Mouse (Mus musculus) ovary, adult 2 months (tissue): ENCODE measurements around the gene Zfp568. TPM values are rescaled to one million over a fixed set of nuclear protein-coding genes. Genes with fewer than 3 reads are reported as not detected.

Experiments
- polyA plus RNA-seq: library from polyadenylated mRNA; depleted of rRNA; stranded (reverse); fragments of >200 nt; gene quantifications from 2 replicates; pipeline ENCODE4 v1.2.3, GENCODE M21; 2012; rRNA removed

The Zfp568 gene
- polyA plus RNA-seq = 6.6 TPM in 2 replicates

DNA sequence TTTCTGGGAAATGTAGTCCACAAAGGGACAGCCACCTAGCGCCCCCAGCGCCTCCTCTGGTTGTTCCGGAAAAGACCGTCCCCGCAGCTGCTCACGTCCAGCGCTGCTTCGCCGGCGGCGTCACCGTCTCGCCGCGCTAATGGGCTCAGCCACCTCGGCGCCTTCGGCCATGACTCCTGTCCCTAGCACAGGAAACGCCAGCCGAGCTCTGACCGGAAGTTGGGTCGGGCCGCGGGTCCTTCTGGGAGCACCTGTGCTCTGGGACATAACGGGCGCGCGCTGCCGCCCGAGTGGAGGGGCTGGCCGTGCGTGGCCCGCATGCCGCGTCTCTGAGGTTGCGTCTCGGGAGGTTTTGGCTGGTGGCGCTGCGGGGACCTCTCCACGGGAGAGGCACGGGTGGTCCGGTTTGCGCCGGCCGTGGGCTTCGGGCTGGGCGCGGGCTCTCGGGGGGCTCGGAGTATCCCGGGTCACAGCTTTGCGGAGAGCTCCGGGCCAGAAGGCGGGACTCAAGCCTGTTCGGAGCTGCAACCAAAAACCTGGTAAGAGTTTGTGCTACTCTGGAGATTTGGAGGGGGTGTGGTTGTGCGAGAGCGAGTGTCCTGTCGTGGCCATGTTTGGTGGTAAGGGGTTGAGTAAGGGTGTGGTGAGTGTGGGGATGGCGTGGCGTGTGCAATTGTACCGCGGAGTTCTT lies at the start of gene Zfp568:
Gene Zfp568 (plus strand): TSS at position 266 of the 691 bp plus-strand sequence.

DNA sequence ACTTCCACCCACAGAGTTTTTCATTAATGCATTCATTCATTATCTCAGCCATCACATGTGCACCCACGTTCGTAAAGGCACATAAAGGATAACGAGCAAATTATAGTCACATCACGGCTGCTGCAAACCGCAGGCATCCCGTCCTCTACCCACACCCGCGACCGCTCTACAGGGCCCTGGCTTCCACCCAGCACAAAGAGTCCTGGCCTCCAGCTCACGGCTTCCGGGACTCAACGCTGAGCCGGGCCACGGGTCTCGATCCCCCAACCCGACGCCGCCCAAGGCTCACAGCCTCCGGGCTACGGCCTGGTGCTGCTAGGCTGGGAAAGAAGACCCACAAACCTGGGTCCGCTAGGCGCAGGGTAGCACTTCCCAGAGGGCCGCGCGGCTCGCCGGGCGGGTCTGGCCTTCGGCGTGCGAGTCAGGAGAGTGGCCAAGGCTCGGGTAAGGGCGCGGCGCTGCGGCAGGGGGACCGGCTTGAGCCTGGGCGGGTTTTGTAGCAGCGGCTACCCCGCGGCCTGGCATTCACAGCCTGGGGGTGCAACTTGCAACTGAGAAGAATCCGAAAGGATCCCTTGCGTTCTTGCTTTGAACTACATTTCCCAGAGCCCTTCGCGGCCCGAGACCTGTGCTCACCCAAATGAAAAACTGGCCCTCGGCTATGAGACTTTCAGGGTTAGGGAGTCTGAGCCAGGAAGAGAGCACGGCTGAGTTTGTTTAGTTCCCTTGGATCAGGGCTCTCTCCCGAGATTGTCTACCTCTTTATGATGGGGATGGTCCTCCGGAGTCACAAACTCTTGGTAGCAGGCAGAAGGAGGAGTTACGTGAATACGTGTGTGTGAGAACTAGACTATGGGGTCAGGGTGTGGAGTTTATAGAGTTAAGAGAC lies 30.0 kb upstream of the Zfp568 start, which contains the start of gene Zfp74:
Gene Zfp74 (minus strand): TSS at position 577 of the 889 bp plus-strand sequence.

DNA sequence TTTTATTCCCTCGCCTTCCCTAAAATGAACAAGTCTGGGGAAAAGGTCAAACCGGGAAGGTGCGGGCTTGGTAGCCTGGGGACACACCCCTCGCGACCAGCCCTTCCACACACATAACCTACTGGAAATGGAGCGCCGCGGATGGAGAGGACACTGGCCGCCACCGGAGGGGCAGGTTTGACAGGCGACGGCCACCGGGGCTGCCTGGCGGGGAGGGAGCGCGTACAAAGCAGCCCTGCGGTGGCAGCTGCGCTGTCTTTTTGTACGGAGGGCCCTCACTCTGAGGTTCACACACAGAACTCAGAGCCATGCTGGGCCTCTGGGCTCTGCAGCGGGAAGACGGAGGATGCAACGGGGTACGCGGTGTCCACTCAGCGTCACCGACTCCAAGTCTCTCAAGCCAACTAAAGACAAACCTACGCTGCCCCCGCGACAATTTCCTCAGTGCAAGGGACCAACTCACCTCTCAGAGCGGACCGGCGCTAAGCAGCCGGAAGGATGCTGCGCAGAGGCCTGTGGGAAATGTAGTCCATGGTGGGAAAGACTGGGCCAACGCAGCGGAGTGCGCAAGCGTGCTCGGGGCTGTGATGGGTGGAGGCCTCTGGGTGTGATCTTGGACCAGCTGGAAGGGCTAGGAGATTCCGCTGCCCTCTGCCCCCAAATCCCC lies 67.3 kb downstream of the Zfp568 start, which contains the start of gene Zfp14:
Gene Zfp14 (minus strand): TSS at position 499 of the 667 bp plus-strand sequence.

DNA sequence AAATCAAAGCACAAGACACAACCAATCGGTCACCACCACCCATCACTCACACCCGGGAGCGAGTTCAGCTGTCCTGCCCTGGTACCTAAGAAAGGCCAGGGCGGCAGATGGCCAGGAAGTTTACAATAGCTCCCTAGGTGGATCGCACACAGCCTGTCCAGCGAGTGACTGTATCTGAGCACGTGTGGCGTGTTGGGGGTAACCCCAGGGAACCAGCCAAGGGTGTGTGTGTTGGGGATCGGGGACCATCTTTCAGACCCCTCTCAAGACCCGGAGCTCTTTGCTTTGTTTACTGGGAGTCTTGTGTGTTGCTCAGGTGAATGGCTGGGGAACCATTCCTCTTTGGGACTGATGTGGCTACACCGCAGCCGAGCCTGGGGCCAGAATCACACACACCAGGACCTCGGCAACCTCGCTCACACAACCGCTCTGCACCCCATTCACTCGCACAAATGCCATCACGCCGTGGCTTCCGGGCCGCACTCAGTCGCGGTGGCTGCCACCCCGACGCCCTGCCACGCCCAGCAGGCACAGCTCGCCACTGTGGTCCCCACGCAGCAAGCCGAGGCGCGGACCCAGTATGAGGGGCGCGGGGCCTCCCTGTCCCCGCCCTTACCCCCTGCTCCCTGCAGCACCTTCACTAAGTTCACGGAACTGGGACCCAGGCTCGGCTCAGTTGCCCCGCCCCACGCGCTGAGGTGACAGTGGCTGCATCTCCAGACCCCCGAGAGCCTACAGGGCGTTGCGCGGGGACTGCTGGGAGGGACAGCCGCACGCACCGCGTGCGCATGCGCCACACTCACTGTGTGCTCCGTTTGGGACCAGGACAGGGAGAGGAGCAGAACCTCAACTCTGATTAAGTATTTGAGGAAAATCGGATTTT lies 88.6 kb downstream of the Zfp568 start, which contains the start of gene Zfp82:
Gene Zfp82 (minus strand): TSS at position 755 of the 883 bp plus-strand sequence.

Other genes starting within 250 kb of the Zfp568 start
- gene Zfp84, start 215.4 kb upstream of the Zfp568 start, polyA plus RNA-seq = 3.1 and 4.0 TPM in 2 replicates
- gene Zfp30, start 200.0 kb upstream of the Zfp568 start, polyA plus RNA-seq = 4.4 and 4.5 TPM in 2 replicates
- 2.0 and 2.3 TPM in 2 replicates for gene Zfp790, start 167.8 kb upstream of the Zfp568 start, polyA plus RNA-seq
- 0.32 and 0.39 TPM in 2 replicates for gene Zfp940, start 130.3 kb upstream of the Zfp568 start, polyA plus RNA-seq
- 0.85 TPM in 2 replicates for gene Zfp420, start 124.0 kb upstream of the Zfp568 start, polyA plus RNA-seq
- gene Zfp27, start 77.4 kb upstream of the Zfp568 start, polyA plus RNA-seq = 2.6 and 2.9 TPM in 2 replicates
- gene Zfp383, start 75.7 kb upstream of the Zfp568 start, polyA plus RNA-seq = 1.2 and 1.7 TPM in 2 replicates
- 6.0 and 18.7 TPM in 2 replicates for gene Zfp74, start 29.9 kb upstream of the Zfp568 start, polyA plus RNA-seq
- gene Zfp14, start 67.4 kb downstream of the Zfp568 start, polyA plus RNA-seq = 3.5 TPM in 2 replicates
- 0.25 and 0.52 TPM in 2 replicates for gene Zfp82, start 88.9 kb downstream of the Zfp568 start, polyA plus RNA-seq
- gene Gm26920, start 106.5 kb downstream of the Zfp568 start, polyA plus RNA-seq = 0.17 TPM in 1 of 2 replicates, not detected in the other
- 1.4 and 1.5 TPM in 2 replicates for gene Zfp566, start 106.6 kb downstream of the Zfp568 start, polyA plus RNA-seq
- gene Zfp260, start 110.8 kb downstream of the Zfp568 start, polyA plus RNA-seq = 16.3 and 17.8 TPM in 2 replicates
- 1.4 and 1.6 TPM in 2 replicates for gene Zfp382, start 138.0 kb downstream of the Zfp568 start, polyA plus RNA-seq
- gene Zfp146, start 185.8 kb downstream of the Zfp568 start, polyA plus RNA-seq = 15.8 and 17.8 TPM in 2 replicates
- gene Cox7a1, start 200.2 kb downstream of the Zfp568 start, polyA plus RNA-seq = 5.5 and 7.1 TPM in 2 replicates
- gene Capns1, start 214.9 kb downstream of the Zfp568 start, polyA plus RNA-seq = 713 and 1,238 TPM in 2 replicates
- gene Polr2i, start 248.0 kb downstream of the Zfp568 start, polyA plus RNA-seq = 136 and 192 TPM in 2 replicates
- gene Tbcb, start 248.3 kb downstream of the Zfp568 start, polyA plus RNA-seq = 61.2 and 66.3 TPM in 2 replicates